ENCODE assay signal across 8 mouse cellular contexts in the genomic region with DNA sequence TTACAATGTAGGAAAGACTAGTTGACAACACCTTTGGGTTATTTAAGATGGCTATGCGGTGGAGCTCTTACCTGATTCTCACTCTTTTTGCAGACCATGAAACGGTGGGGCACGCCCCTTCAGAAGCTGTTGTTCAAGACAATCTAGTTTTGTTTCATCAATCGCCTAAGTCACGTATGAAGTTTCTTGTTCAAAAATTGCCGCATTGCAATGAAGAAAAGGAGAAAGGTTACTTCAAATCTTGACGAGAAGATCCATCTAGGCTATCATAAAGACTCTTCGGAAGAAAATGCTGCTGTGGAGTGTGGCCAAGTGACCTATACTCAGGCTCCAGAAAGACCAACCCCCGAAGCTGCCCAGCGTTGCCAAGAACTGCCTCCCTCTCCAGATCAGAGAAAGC. TPM values are rescaled to one million over a fixed set of nuclear protein-coding genes. Genes with fewer than 3 reads are reported as not detected.
A peak's percentile ranks its signal among the peaks of the same experiment; 100 is the strongest.
DNase-seq lines count a peak whose midpoint lies in the region; ATAC-seq and TF ChIP-seq lines count a peak whose summit lies in the region.

No protein-coding gene starts in this region.

- H3K4me2 ChIP-seq in hindbrain, embryonic 11.5 days (replicated peaks; ENCODE audit: low read depth, low read length) = peak overlapping the region; percentile 70
- peak overlapping the region; percentile 70 for H3K4me2 ChIP-seq in limb, embryonic 14.5 days (replicated peaks; ENCODE audit: low read depth, low read length, severe bottlenecking)
- peak overlapping the region; percentile 77 for H3K4me2 ChIP-seq in midbrain, postnatal 0 days (ENCODE audit: low read depth, low read length, poor library complexity, severe bottlenecking)

- no peaks in the 10 kb centered on the region for H3K27me3 ChIP-seq in C2C12 (ENCODE audit: control insufficient read depth, insufficient read depth, insufficient read length)
- H3K27me3 ChIP-seq in hindbrain, embryonic 11.5 days (ENCODE audit: control insufficient read depth, insufficient read depth, low read length) = no peaks in the 10 kb centered on the region
- H3K27me3 ChIP-seq in limb, embryonic 14.5 days (ENCODE audit: control insufficient read depth, insufficient read depth, low read length) = no peaks in the 10 kb centered on the region
- no peaks in the 10 kb centered on the region for H3K27me3 ChIP-seq in midbrain, postnatal 0 days (ENCODE audit: insufficient read depth, low read length)

- peaks cover 57% of the 10 kb centered on the region for H3K79me2 ChIP-seq in C2C12 (ENCODE audit: control insufficient read depth, insufficient read depth)

- peak overlapping the region; percentile 89 for H3K4me3 ChIP-seq in C2C12 (ENCODE audit: insufficient read depth, poor library complexity, severe bottlenecking)
- H3K4me3 ChIP-seq in hindbrain, embryonic 11.5 days (ENCODE audit: low read depth, low read length) = peak overlapping the region; percentile 83
- peak overlapping the region; percentile 87 for H3K4me3 ChIP-seq in limb, embryonic 14.5 days (replicated peaks; ENCODE audit: low read length)
- peak overlapping the region; percentile 84 for H3K4me3 ChIP-seq in midbrain, postnatal 0 days (ENCODE audit: low read depth, low read length)

- H3K79me3 ChIP-seq in C2C12 (ENCODE audit: low read depth) = peaks cover 44% of the 10 kb centered on the region

- TF ChIP-seq CTCF in C2C12 (IDR thresholded peaks at IDR 0.05; ENCODE audit: control insufficient read depth, insufficient read depth, insufficient read length) = no peak
- TF ChIP-seq CTCF in midbrain, postnatal 0 days (IDR thresholded peaks at IDR 0.05) = no peak

- H3K36me3 ChIP-seq in C2C12 (ENCODE audit: control insufficient read depth, insufficient read depth) = peaks cover 16% of the 10 kb centered on the region
- no peaks in the 10 kb centered on the region for H3K36me3 ChIP-seq in hindbrain, embryonic 11.5 days (ENCODE audit: control insufficient read depth, insufficient read depth, low read length)
- H3K36me3 ChIP-seq in limb, embryonic 14.5 days (ENCODE audit: control insufficient read depth, insufficient read depth, low read length) = peaks cover 5% of the 10 kb centered on the region; the same call in 1 of the 2 replicates
- H3K36me3 ChIP-seq in midbrain, postnatal 0 days (ENCODE audit: insufficient read depth, low read length) = no peaks in the 10 kb centered on the region

- H3K9me3 ChIP-seq in hindbrain, embryonic 11.5 days (ENCODE audit: control insufficient read depth, low read length) = no peaks in the 10 kb centered on the region
- no peaks in the 10 kb centered on the region for H3K9me3 ChIP-seq in limb, embryonic 14.5 days (ENCODE audit: control insufficient read depth, low read length)
- H3K9me3 ChIP-seq in midbrain, postnatal 0 days (ENCODE audit: low read length) = no peaks in the 10 kb centered on the region

- peak; percentile 11 for DNase-seq in adrenal gland, adult 2 months
- DNase-seq in adrenal gland, adult 18-20 months (ENCODE audit: low spot score in 2 of 2) = no peak
- peak; percentile 53 for DNase-seq in embryo, embryonic 10.5 days (ENCODE audit: low spot score)
- peak; percentile 40 for DNase-seq in hindbrain, embryonic 11.5 days (ENCODE audit: low spot score)
- peak; percentile 32 for DNase-seq in limb, embryonic 14.5 days (ENCODE audit: low spot score)
- DNase-seq in midbrain, postnatal 0 days (ENCODE audit: low spot score) = peak; percentile 7

- H3K27ac ChIP-seq in hindbrain, embryonic 11.5 days (ENCODE audit: low read depth, low read length) = no peak overlapping the region
- H3K27ac ChIP-seq in limb, embryonic 14.5 days (replicated peaks; ENCODE audit: low read depth, low read length) = peak overlapping the region; percentile 87
- H3K27ac ChIP-seq in midbrain, postnatal 0 days (ENCODE audit: low read depth, low read length) = peak overlapping the region; percentile 89

- ATAC-seq in hindbrain, embryonic 11.5 days (ENCODE audit: low FRiP score) = no peak
- no peak for ATAC-seq in limb, embryonic 14.5 days (ENCODE audit: low FRiP score, low read depth)
- no peak for ATAC-seq in midbrain, postnatal 0 days (ENCODE audit: low FRiP score)
- no peak; the same call in 1 of the 2 replicates for ATAC-seq in megakaryocyte progenitor cell, adult 5-6 weeks (replicated peaks; ENCODE audit: poor library complexity)

- 32% methylated on average over 10 of the region's 10 CpGs for WGBS in hindbrain, embryonic 11.5 days
- 24% methylated on average over 10 of the region's 10 CpGs for WGBS in limb, embryonic 14.5 days
- WGBS in midbrain, postnatal 0 days = 16% methylated on average over 10 of the region's 10 CpGs

- H3K4me1 ChIP-seq in hindbrain, embryonic 11.5 days (replicated peaks; ENCODE audit: control insufficient read depth, insufficient read depth, low read length) = peaks cover 12% of the 10 kb centered on the region
- peaks cover 26% of the 10 kb centered on the region for H3K4me1 ChIP-seq in limb, embryonic 14.5 days (ENCODE audit: control insufficient read depth, insufficient read depth, low read length)
- peaks cover 17% of the 10 kb centered on the region for H3K4me1 ChIP-seq in midbrain, postnatal 0 days (ENCODE audit: insufficient read depth, low read length)

- no peak for TF ChIP-seq POLR2A in limb, embryonic 14.5 days (IDR thresholded peaks at IDR 0.05; ENCODE audit: borderline replicate concordance, extremely low read depth, insufficient read depth, insufficient read length)

- H3K9ac ChIP-seq in hindbrain, embryonic 11.5 days (ENCODE audit: low read depth, low read length) = peak overlapping the region; percentile 97
- H3K9ac ChIP-seq in limb, embryonic 14.5 days (ENCODE audit: low read depth, low read length, severe bottlenecking) = peak overlapping the region; percentile 95
- peak overlapping the region; percentile 81 for H3K9ac ChIP-seq in midbrain, postnatal 0 days (replicated peaks; ENCODE audit: low read length, poor library complexity, severe bottlenecking)

- peak overlapping the region; percentile 95 for H3ac ChIP-seq in C2C12 (ENCODE audit: control insufficient read depth, insufficient read length, low read depth)

TF ChIP-seq in C2C12, 6 proteins besides CTCF, POLR2A, EP300 and RAD21:
- TF ChIP-seq CEBPB (IDR thresholded peaks at IDR 0.05; ENCODE audit: low read depth) = no peak
- no peak for TF ChIP-seq MYOD1 (IDR thresholded peaks at IDR 0.05; ENCODE audit: control insufficient read depth, insufficient read length, low read depth)
- no peak for TF ChIP-seq MAX (IDR thresholded peaks at IDR 0.05)
- TF ChIP-seq MYOG (IDR thresholded peaks at IDR 0.05; ENCODE audit: control insufficient read depth, extremely low read depth, insufficient read length) = no peak
- TF ChIP-seq USF1 (IDR thresholded peaks at IDR 0.05; ENCODE audit: low read depth) = no peak
- no peak for TF ChIP-seq FOSL1 (IDR thresholded peaks at IDR 0.05; ENCODE audit: insufficient read depth, low read length, poor library complexity, severe bottlenecking)
TF ChIP-seq in C2C12: peak in this region for 0.

RNA-seq across cellular contexts. Expression of a gene that starts 0.9 kb away (rescaled TPM):
- total RNA-seq in adrenal gland, adult 2 months (2021) = 10 to 100 TPM; 31.8 to 43.9 TPM
- 0.89 and 1.5 TPM in 2 replicates for polyA plus RNA-seq in adrenal gland, adult 2 months (2012; rRNA removed)
- total RNA-seq in adrenal gland, adult 18-20 months (2021) = 10 to 100 TPM; 31.9 to 43.4 TPM
- 2.9 TPM for polyA plus RNA-seq in C2C12 (2012; fragmentation: generic; extraction: Trizol)
- 16.5 and 20.2 TPM in 2 replicates for polyA plus RNA-seq in hindbrain, embryonic 11.5 days (2014; fragmentation: Nextera tagmentation; extraction: Ambion mirVana)
- 7.0 and 7.8 TPM in 2 replicates for polyA plus RNA-seq in limb, embryonic 14.5 days (2012; rRNA removed)
- 12.8 and 15.1 TPM in 2 replicates for polyA plus RNA-seq in limb, embryonic 14.5 days (2014; fragmentation: Nextera tagmentation; extraction: Ambion mirVana)
- 54.5 and 65.1 TPM in 2 replicates for total RNA-seq in midbrain, postnatal 0 days (2014; rRNA removed)
- polyA plus RNA-seq in midbrain, postnatal 0 days (2015; fragmentation: Nextera tagmentation; extraction: Ambion mirVana) = 11.9 and 13.2 TPM in 2 replicates
- total RNA-seq in megakaryocyte progenitor cell, adult 5-6 weeks (2015) = 12.0 and 14.5 TPM in 2 replicates
- total RNA-seq in megakaryocyte progenitor cell, adult 5-6 weeks (2017) = 18.2 and 18.8 TPM in 2 replicates

RNA-seq across cellular contexts. Expression of a gene that starts 31.6 kb away (rescaled TPM):
- 1 to 10 TPM in 1 of 2 experiments, under 1 TPM in 1; 0.83 to 1.8 TPM for total RNA-seq in adrenal gland, adult 2 months (2021)
- polyA plus RNA-seq in adrenal gland, adult 2 months (2012; rRNA removed) = 0.10 and 0.15 TPM in 2 replicates
- under 1 TPM; 0.48 to 0.86 TPM for total RNA-seq in adrenal gland, adult 18-20 months (2021)
- polyA plus RNA-seq in C2C12 (2012; fragmentation: generic; extraction: Trizol) = 4.3 TPM
- 25.5 and 31.5 TPM in 2 replicates for polyA plus RNA-seq in hindbrain, embryonic 11.5 days (2014; fragmentation: Nextera tagmentation; extraction: Ambion mirVana)
- 8.0 and 10.9 TPM in 2 replicates for polyA plus RNA-seq in limb, embryonic 14.5 days (2012; rRNA removed)
- 16.3 and 18.2 TPM in 2 replicates for polyA plus RNA-seq in limb, embryonic 14.5 days (2014; fragmentation: Nextera tagmentation; extraction: Ambion mirVana)
- total RNA-seq in midbrain, postnatal 0 days (2014; rRNA removed) = 2.7 and 4.0 TPM in 2 replicates
- polyA plus RNA-seq in midbrain, postnatal 0 days (2015; fragmentation: Nextera tagmentation; extraction: Ambion mirVana) = 0.65 and 0.75 TPM in 2 replicates
- total RNA-seq in megakaryocyte progenitor cell, adult 5-6 weeks (2015) = 21.9 and 25.8 TPM in 2 replicates
- 24.4 and 29.7 TPM in 2 replicates for total RNA-seq in megakaryocyte progenitor cell, adult 5-6 weeks (2017)

RNA-seq across cellular contexts. Expression of a gene that starts 46.0 kb away (rescaled TPM):
- total RNA-seq in adrenal gland, adult 2 months (2021) = not detected
- polyA plus RNA-seq in adrenal gland, adult 2 months (2012; rRNA removed) = not detected in 2 replicates
- under 1 TPM in 1 of 2 experiments, not detected in 1; 0.10 TPM for total RNA-seq in adrenal gland, adult 18-20 months (2021)
- not detected for polyA plus RNA-seq in C2C12 (2012; fragmentation: generic; extraction: Trizol)
- 1.8 and 3.0 TPM in 2 replicates for polyA plus RNA-seq in hindbrain, embryonic 11.5 days (2014; fragmentation: Nextera tagmentation; extraction: Ambion mirVana)
- 0.04 and 0.05 TPM in 2 replicates for polyA plus RNA-seq in limb, embryonic 14.5 days (2012; rRNA removed)
- not detected in 2 replicates for polyA plus RNA-seq in limb, embryonic 14.5 days (2014; fragmentation: Nextera tagmentation; extraction: Ambion mirVana)
- 3.0 and 7.9 TPM in 2 replicates for total RNA-seq in midbrain, postnatal 0 days (2014; rRNA removed)
- polyA plus RNA-seq in midbrain, postnatal 0 days (2015; fragmentation: Nextera tagmentation; extraction: Ambion mirVana) = 1.1 and 1.8 TPM in 2 replicates
- not detected in 2 replicates for total RNA-seq in megakaryocyte progenitor cell, adult 5-6 weeks (2015)
- not detected in 2 replicates for total RNA-seq in megakaryocyte progenitor cell, adult 5-6 weeks (2017)

Comparison
In these comparisons a context has a peak if more than half of its experiments do, and no peak if none do; other contexts are left out.
1. DNase-seq: peak in adrenal gland, adult 2 months (single experiment), embryo, embryonic 10.5 days (single experiment), hindbrain, embryonic 11.5 days (single experiment), limb, embryonic 14.5 days (single experiment) and midbrain, postnatal 0 days (single experiment); none in adrenal gland, adult 18-20 months (0 of 2).
2. Peak in every context shown above with its lines, with median percentiles within 50 percentile points of each other: H3K4me3 ChIP-seq, H3K4me2 ChIP-seq and H3K9ac ChIP-seq.